Mouse (Mus musculus): ENCODE results near the gene Slc6a12.

DNA sequence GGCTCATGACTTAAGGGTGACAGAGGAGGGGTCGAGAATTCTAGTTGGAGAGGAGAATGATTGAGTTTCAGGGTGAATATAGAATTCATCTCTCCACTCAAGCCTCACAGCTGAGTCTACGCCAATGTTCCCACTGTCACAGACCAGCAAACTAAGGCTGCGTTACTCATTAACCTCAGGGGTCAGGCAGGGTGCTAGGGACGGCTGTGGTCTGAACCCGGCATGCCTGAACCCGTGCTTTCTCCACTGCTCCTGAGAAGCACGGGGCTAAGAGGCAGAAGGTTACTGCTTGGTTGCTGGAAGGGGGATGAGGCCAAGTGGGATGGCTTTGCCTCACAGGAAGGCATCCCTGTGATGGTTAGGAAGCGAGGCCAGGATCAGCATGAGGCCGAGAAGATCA lies 42.4 kb upstream of the Slc6a12 start:
- no peak for TF ChIP-seq POLR2A (IDR thresholded peaks at IDR 0.05; ENCODE audit: low read depth, low read length)
- no peak for TF ChIP-seq CTCF (IDR thresholded peaks at IDR 0.05; ENCODE audit: borderline replicate concordance, insufficient read depth, low read length)

Data from embryonic fibroblast, embryonic 13.5 days (primary cell).